ENCODE assay signal across 19 mouse cellular contexts in genomic region chr16:5367581-5368119, GRCm38 (mm10).
DNase-seq lines count a peak whose midpoint lies in the region; ATAC-seq and TF ChIP-seq lines count a peak whose summit lies in the region.
"Had no signal": no experiment of that assay in that cellular context is flagged by ENCODE, and none has a peak within 500 bp of the region (broad histone marks: within the 10 kb centered on the region; RNA-seq: fewer than 3 reads in every experiment).

No protein-coding gene starts in this region.

- no peak for TF ChIP-seq CTCF in liver, postnatal 0 days (IDR thresholded peaks at IDR 0.05; ENCODE audit: low read depth)

- no peaks in the 10 kb centered on the region for H3K9me3 ChIP-seq in liver, postnatal 0 days (ENCODE audit: low read length)
- H3K9me3 ChIP-seq in liver, embryonic 11.5 days (ENCODE audit: control insufficient read depth, low read length), result no peaks in the 10 kb centered on the region
- no peaks in the 10 kb centered on the region for H3K9me3 ChIP-seq in midbrain, embryonic 15.5 days
- H3K9me3 ChIP-seq: embryonic facial prominence, embryonic 15.5 days; forebrain, embryonic 10.5 days; lung, embryonic 15.5 days had no signal

- peak overlapping the region; percentile 4; the same call in 1 of the 2 replicates for H3K4me2 ChIP-seq in liver, postnatal 0 days (ENCODE audit: low read depth, low read length)
- H3K4me2 ChIP-seq in liver, embryonic 11.5 days, result no peak overlapping the region
- H3K4me2 ChIP-seq in midbrain, embryonic 15.5 days, result no peak overlapping the region
- H3K4me2 ChIP-seq: embryonic facial prominence, embryonic 15.5 days; heart, embryonic 11.5 days; lung, embryonic 15.5 days had no signal

- WGBS in liver, postnatal 0 days (ENCODE audit: insufficient replicate concordance), result 54% methylated on average over 10 of the region's 10 CpGs
- 62% methylated on average over 10 of the region's 10 CpGs for WGBS in liver, embryonic 11.5 days
- WGBS in midbrain, embryonic 15.5 days, result 88% methylated on average over 10 of the region's 10 CpGs

- no peak for ATAC-seq in liver, postnatal 0 days
- ATAC-seq in liver, embryonic 11.5 days (replicated peaks; ENCODE audit: low FRiP score), result no peak
- ATAC-seq in midbrain, embryonic 15.5 days (replicated peaks), result no peak
- ATAC-seq: hindbrain, embryonic 16.5 days; Patski had no signal

- peak; percentile 15 for DNase-seq in adrenal gland, postnatal 14 days
- DNase-seq in adrenal gland, postnatal 10 days, result no peak
- no peak for DNase-seq in liver, postnatal 0 days
- no peak for DNase-seq in liver, embryonic 11.5 days (ENCODE audit: low spot score)
- DNase-seq in R1 (ENCODE audit: low read depth, low spot score), result peak; percentile 44
- DNase-seq in kidney, postnatal 36 days, result peak; percentile 26 to 29
- DNase-seq: cerebellum, postnatal 10 days; embryo, embryonic 11 days; gastrocnemius, postnatal 14 days; heart, postnatal 14 days; liver; spleen, adult 18-20 months had no signal

- no peaks in the 10 kb centered on the region for H3K36me3 ChIP-seq in liver, postnatal 0 days (replicated peaks; ENCODE audit: insufficient read depth, low read length)
- no peaks in the 10 kb centered on the region for H3K36me3 ChIP-seq in liver, embryonic 11.5 days (ENCODE audit: control insufficient read depth, insufficient read depth, low read length)
- H3K36me3 ChIP-seq in midbrain, embryonic 15.5 days (replicated peaks), result no peaks in the 10 kb centered on the region
- H3K36me3 ChIP-seq: embryonic facial prominence, embryonic 15.5 days; forebrain, embryonic 10.5 days; lung, embryonic 15.5 days had no signal

- H3K4me1 ChIP-seq in liver, postnatal 0 days (ENCODE audit: insufficient read depth), result no peaks in the 10 kb centered on the region
- H3K4me1 ChIP-seq in liver, embryonic 11.5 days (replicated peaks; ENCODE audit: control insufficient read depth, insufficient read depth, low read length), result no peaks in the 10 kb centered on the region
- H3K4me1 ChIP-seq in midbrain, embryonic 15.5 days, result no peaks in the 10 kb centered on the region
- H3K4me1 ChIP-seq: lung, embryonic 15.5 days had no signal

- H3K4me3 ChIP-seq in liver, postnatal 0 days (ENCODE audit: low read depth, low read length), result no peak overlapping the region
- no peak overlapping the region for H3K4me3 ChIP-seq in liver, embryonic 11.5 days (ENCODE audit: low read depth, low read length)
- H3K4me3 ChIP-seq in midbrain, embryonic 15.5 days, result no peak overlapping the region
- H3K4me3 ChIP-seq: embryonic facial prominence, embryonic 15.5 days; forebrain, embryonic 10.5 days; lung, embryonic 15.5 days had no signal

- H3K9ac ChIP-seq in liver, postnatal 0 days (replicated peaks), result no peak overlapping the region
- no peak overlapping the region for H3K9ac ChIP-seq in liver, embryonic 11.5 days (ENCODE audit: low read depth, low read length)
- H3K9ac ChIP-seq in midbrain, embryonic 15.5 days, result no peak overlapping the region
- H3K9ac ChIP-seq: embryonic facial prominence, embryonic 15.5 days; lung, embryonic 15.5 days had no signal

- TF ChIP-seq EP300 in liver, postnatal 0 days (IDR thresholded peaks at IDR 0.05; ENCODE audit: low read depth), result no peak

- H3K27ac ChIP-seq in liver, postnatal 0 days (ENCODE audit: low read depth), result no peak overlapping the region
- no peak overlapping the region for H3K27ac ChIP-seq in liver, embryonic 11.5 days (ENCODE audit: low read depth, low read length)
- H3K27ac ChIP-seq in midbrain, embryonic 15.5 days, result no peak overlapping the region
- H3K27ac ChIP-seq: embryonic facial prominence, embryonic 15.5 days; forebrain, embryonic 10.5 days; lung, embryonic 15.5 days had no signal

- no peaks in the 10 kb centered on the region for H3K27me3 ChIP-seq in liver, postnatal 0 days (ENCODE audit: insufficient read depth, low read length)
- H3K27me3 ChIP-seq in liver, embryonic 11.5 days (replicated peaks; ENCODE audit: control insufficient read depth, insufficient read depth, low read length), result no peaks in the 10 kb centered on the region
- H3K27me3 ChIP-seq in midbrain, embryonic 15.5 days (replicated peaks), result no peaks in the 10 kb centered on the region
- H3K27me3 ChIP-seq: embryonic facial prominence, embryonic 15.5 days; lung, embryonic 15.5 days had no signal

Comparison
In these comparisons a context has a peak if more than half of its experiments do, and no peak if none do; other contexts are left out.
1. DNase-seq: peak in adrenal gland, postnatal 14 days (single experiment), R1 (single experiment) and kidney, postnatal 36 days (2 of 2); none in adrenal gland, postnatal 10 days (single experiment), liver, postnatal 0 days (single experiment) and liver, embryonic 11.5 days (single experiment).